Mouse (Mus musculus): ENCODE results near the gene Ksr2. TPM values are rescaled to one million over a fixed set of nuclear protein-coding genes. Genes with fewer than 3 reads are reported as not detected.
A peak's percentile ranks its signal among the peaks of the same experiment; 100 is the strongest.
"Not testable (repeated sequence)": the region's sequence is repeated elsewhere in the genome, so short reads cannot be mapped to it uniquely, and the experiment has no call there.

The Ksr2 gene
- polyA plus RNA-seq, 1 experiment from 2014 or later: 1.4 TPM

- no peak for DNase-seq (ENCODE audit: low spot score)
- Histone ChIP-seq H3K36me3 (ENCODE audit: control insufficient read depth, insufficient read depth, low read length) (no peaks in the 10 kb centered on the region), H3K27me3 (ENCODE audit: control insufficient read depth, insufficient read depth, low read length) (peaks cover 10% of the 10 kb centered on the region), H3K4me1 (ENCODE audit: control insufficient read depth, insufficient read depth, low read length) (0 out of 2 replicates have a peak, but pooled peaks cover 2% of the 10 kb centered on the region), H3K4me3 (ENCODE audit: low read depth, low read length) (no peak overlapping the region), H3K27ac (ENCODE audit: low read depth, low read length) (no peak overlapping the region), H3K9me3 (ENCODE audit: control insufficient read depth, low read length) (no peaks in the 10 kb centered on the region), H3K4me2 (ENCODE audit: low read depth) (no peak overlapping the region), H3K9ac (ENCODE audit: low read length) (no peak overlapping the region)
- WGBS: 75% methylated on average over 2 of the region's 2 CpGs
- no peak for ATAC-seq (ENCODE audit: insufficient read depth, low FRiP score, low TSS enrichment)
Measured at GRCm38 (mm10) chr5:117417442-117417841, 3.6 kb downstream of the Ksr2 start.

- not testable (repeated sequence) for H3K9ac ChIP-seq (ENCODE audit: low read length)
Measured at GRCm38 (mm10) chr5:117433501-117433900, 19.7 kb downstream of the Ksr2 start.

DNA sequence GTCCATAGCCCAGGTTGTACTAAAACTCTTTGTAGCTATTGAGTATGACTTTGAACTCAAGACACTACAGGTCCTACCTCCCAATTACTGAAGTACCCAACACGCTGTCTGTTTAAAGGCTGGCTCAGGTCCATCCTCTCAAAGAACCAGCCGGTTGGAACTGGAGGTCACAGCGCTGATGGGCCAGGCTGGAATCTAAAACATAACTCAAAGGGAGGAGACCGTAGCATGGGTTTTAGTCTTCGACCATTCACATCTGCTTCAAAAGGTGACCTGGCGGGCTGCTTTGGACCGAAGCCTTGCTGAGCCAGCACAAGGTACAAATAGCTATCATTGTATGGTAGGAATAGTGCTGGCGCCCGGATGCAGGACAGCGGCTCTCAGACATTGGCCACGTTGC is 26.5 kb downstream of the Ksr2 start:
- Histone ChIP-seq H3K4me3 (ENCODE audit: low read depth, low read length) (no peak overlapping the region), H3K27ac (ENCODE audit: low read depth, low read length) (no peak overlapping the region), H3K36me3 (ENCODE audit: control insufficient read depth, insufficient read depth, low read length) (no peaks in the 10 kb centered on the region), H3K4me1 (ENCODE audit: control insufficient read depth, insufficient read depth, low read length) (peaks cover 7% of the 10 kb centered on the region), H3K9ac (ENCODE audit: low read length) (no peak overlapping the region), H3K9me3 (ENCODE audit: control insufficient read depth, low read length) (no peaks in the 10 kb centered on the region), H3K4me2 (ENCODE audit: low read depth) (no peak overlapping the region), H3K27me3 (ENCODE audit: control insufficient read depth, insufficient read depth, low read length) (no peaks in the 10 kb centered on the region)
- WGBS: 94% methylated on average over 11 of the region's 11 CpGs
- no peak for DNase-seq (ENCODE audit: low spot score)
- ATAC-seq (ENCODE audit: insufficient read depth, low FRiP score, low TSS enrichment): no peak

More at GRCm38 (mm10) chr5:117433501-117433900, 19.7 kb downstream of the Ksr2 start:
- not testable (repeated sequence) for H3K4me2 ChIP-seq (ENCODE audit: low read depth); H3K36me3 ChIP-seq (ENCODE audit: control insufficient read depth, insufficient read depth, low read length); H3K27ac ChIP-seq (ENCODE audit: low read depth, low read length); H3K27me3 ChIP-seq (ENCODE audit: control insufficient read depth, insufficient read depth, low read length); H3K9me3 ChIP-seq (ENCODE audit: control insufficient read depth, low read length); H3K4me3 ChIP-seq (ENCODE audit: low read depth, low read length); DNase-seq (ENCODE audit: low spot score); ATAC-seq (ENCODE audit: insufficient read depth, low FRiP score, low TSS enrichment); H3K4me1 ChIP-seq (ENCODE audit: control insufficient read depth, insufficient read depth, low read length)
- 91% methylated on average over 7 of the region's 7 CpGs for WGBS

DNA sequence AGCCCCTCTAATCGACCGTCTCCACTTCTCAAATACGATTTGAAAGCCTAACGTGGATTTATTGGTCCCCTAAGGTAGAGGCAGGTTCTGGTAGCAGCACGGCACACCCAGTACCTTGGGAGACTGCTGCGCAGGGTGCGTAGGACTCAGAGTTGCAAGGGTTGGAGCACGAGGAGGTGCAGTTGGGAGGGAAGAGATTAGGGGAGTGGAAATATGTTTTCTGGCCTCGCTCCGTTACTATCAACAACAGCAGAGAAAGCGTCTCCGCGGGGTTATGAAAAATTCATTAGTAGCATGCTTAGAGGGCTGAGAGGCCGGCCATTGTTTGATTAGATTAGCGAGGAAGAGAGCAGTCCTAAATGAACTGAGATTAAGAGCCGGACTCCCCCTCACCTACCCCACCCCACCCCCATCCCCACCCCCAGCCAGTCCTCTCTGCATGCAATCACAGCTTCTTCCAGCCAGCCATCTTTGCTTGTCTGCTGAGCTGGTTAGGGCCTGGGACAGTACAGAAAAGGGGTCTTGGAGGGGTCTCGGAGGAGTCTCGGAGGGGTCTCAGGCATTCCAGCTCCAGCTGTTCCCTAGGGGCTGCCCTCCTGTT is 27.5 kb downstream of the Ksr2 start:
- WGBS: 38% methylated on average over 18 of the region's 18 CpGs
- Histone ChIP-seq H3K9me3 (ENCODE audit: control insufficient read depth, low read length) (no peaks in the 10 kb centered on the region), H3K9ac (ENCODE audit: low read length) (peak overlapping the region; percentile 22; the same call in 1 of the 2 replicates), H3K4me2 (ENCODE audit: low read depth) (no peak overlapping the region), H3K27me3 (ENCODE audit: control insufficient read depth, insufficient read depth, low read length) (no peaks in the 10 kb centered on the region), H3K4me1 (ENCODE audit: control insufficient read depth, insufficient read depth, low read length) (peaks cover 7% of the 10 kb centered on the region), H3K36me3 (ENCODE audit: control insufficient read depth, insufficient read depth, low read length) (no peaks in the 10 kb centered on the region), H3K4me3 (ENCODE audit: low read depth, low read length) (no peak overlapping the region), H3K27ac (ENCODE audit: low read depth, low read length) (peak overlapping the region; percentile 64)
- DNase-seq (ENCODE audit: low spot score): peak; percentile 39
- no peak for ATAC-seq (ENCODE audit: insufficient read depth, low FRiP score, low TSS enrichment)

DNA sequence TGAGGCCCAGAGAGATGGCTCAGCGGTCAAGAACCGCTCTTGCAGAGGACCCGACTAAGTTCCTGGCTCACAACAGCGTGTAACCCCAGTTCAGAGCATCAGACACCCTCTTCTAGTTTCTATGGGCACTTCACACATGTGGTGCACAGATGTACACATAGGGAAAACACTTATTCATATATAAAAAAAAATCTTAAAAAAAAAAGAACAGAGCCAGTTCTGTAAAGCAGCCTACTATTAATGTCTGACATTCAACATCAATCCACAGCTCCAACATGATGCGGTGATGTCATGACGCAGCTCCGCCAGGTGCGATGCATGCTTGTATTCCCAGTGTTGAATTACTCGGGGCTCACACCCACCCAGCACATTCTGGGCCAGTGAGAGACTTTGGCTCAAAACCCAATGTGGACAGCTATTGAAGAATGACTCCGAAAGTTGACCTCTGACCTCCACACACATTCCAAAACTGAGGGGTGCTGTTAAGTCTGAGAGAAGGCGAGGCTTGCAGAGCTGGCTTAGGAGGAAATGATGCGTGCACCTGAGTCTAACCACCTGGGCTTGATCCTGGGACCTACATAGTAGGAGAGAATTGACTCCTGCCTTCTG is 28.5 kb downstream of the Ksr2 start:
- ATAC-seq (ENCODE audit: insufficient read depth, low FRiP score, low TSS enrichment) (no peak), DNase-seq (ENCODE audit: low spot score) (no peak)
- Histone ChIP-seq H3K4me1 (ENCODE audit: control insufficient read depth, insufficient read depth, low read length) (peaks cover 7% of the 10 kb centered on the region), H3K36me3 (ENCODE audit: control insufficient read depth, insufficient read depth, low read length) (no peaks in the 10 kb centered on the region), H3K4me2 (ENCODE audit: low read depth) (no peak overlapping the region), H3K9me3 (ENCODE audit: control insufficient read depth, low read length) (no peaks in the 10 kb centered on the region), H3K27ac (ENCODE audit: low read depth, low read length) (peak overlapping the region; percentile 64), H3K4me3 (ENCODE audit: low read depth, low read length) (no peak overlapping the region), H3K9ac (ENCODE audit: low read length) (no peak overlapping the region), H3K27me3 (ENCODE audit: control insufficient read depth, insufficient read depth, low read length) (no peaks in the 10 kb centered on the region)
- whole genome bisulfite sequencing: 81% methylated on average over 12 of the region's 12 CpGs

- H3K4me3 ChIP-seq (ENCODE audit: low read depth, low read length): no peak overlapping the region
- ATAC-seq (ENCODE audit: insufficient read depth, low FRiP score, low TSS enrichment): no peak
- H3K27me3 ChIP-seq (ENCODE audit: control insufficient read depth, insufficient read depth, low read length): no peaks in the 10 kb centered on the region
- no peaks in the 10 kb centered on the region for H3K36me3 ChIP-seq (ENCODE audit: control insufficient read depth, insufficient read depth, low read length)
- H3K4me1 ChIP-seq (ENCODE audit: control insufficient read depth, insufficient read depth, low read length): peaks cover 7% of the 10 kb centered on the region
- no peak overlapping the region for H3K4me2 ChIP-seq (ENCODE audit: low read depth)
- WGBS: 93% methylated on average over 4 of the region's 4 CpGs
- no peak overlapping the region for H3K9ac ChIP-seq (ENCODE audit: low read length)
- no peaks in the 10 kb centered on the region for H3K9me3 ChIP-seq (ENCODE audit: control insufficient read depth, low read length)
- no peak for DNase-seq (ENCODE audit: low spot score)
- no peak overlapping the region for H3K27ac ChIP-seq (ENCODE audit: low read depth, low read length)
Measured at GRCm38 (mm10) chr5:117443141-117443540, 29.3 kb downstream of the Ksr2 start.

DNA sequence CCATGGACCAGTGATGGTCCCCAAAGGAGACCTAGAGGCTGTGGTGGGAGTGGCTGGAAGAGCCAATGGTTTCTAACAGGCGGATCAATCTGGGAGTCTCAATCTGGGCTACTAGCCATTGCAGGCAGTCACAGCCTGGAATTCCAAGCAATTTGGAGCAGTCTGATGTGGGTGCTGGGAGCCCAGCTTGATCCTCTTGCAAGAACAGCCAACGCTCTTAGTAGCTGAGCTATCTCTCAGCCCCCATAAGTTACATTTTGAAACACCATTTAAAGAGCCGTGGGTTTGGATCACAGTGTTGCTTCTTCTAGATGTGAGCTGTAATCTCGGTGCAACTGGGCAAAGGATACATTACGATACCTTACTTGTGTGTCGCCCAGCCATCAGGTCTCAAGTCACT is 30.1 kb downstream of the Ksr2 start:
- H3K4me2 ChIP-seq (ENCODE audit: low read depth): no peak overlapping the region
- DNase-seq (ENCODE audit: low spot score): no peak
- H3K27ac ChIP-seq (ENCODE audit: low read depth, low read length): no peak overlapping the region
- H3K36me3 ChIP-seq (ENCODE audit: control insufficient read depth, insufficient read depth, low read length): no peaks in the 10 kb centered on the region
- H3K4me3 ChIP-seq (ENCODE audit: low read depth, low read length): no peak overlapping the region
- ATAC-seq (ENCODE audit: insufficient read depth, low FRiP score, low TSS enrichment): no peak
- H3K27me3 ChIP-seq (ENCODE audit: control insufficient read depth, insufficient read depth, low read length): no peaks in the 10 kb centered on the region
- no peaks in the 10 kb centered on the region for H3K9me3 ChIP-seq (ENCODE audit: control insufficient read depth, low read length)
- H3K9ac ChIP-seq (ENCODE audit: low read length): no peak overlapping the region
- WGBS: 91% methylated on average over 6 of the region's 6 CpGs
- H3K4me1 ChIP-seq (ENCODE audit: control insufficient read depth, insufficient read depth, low read length): peaks cover 7% of the 10 kb centered on the region

- Histone ChIP-seq H3K9me3 (ENCODE audit: control insufficient read depth, low read length) (no peaks in the 10 kb centered on the region), H3K27ac (ENCODE audit: low read depth, low read length) (no peak overlapping the region), H3K4me3 (ENCODE audit: low read depth, low read length) (no peak overlapping the region), H3K9ac (ENCODE audit: low read length) (no peak overlapping the region), H3K36me3 (ENCODE audit: control insufficient read depth, insufficient read depth, low read length) (no peaks in the 10 kb centered on the region), H3K4me1 (ENCODE audit: control insufficient read depth, insufficient read depth, low read length) (no peaks in the 10 kb centered on the region), H3K27me3 (ENCODE audit: control insufficient read depth, insufficient read depth, low read length) (no peaks in the 10 kb centered on the region), H3K4me2 (ENCODE audit: low read depth) (no peak overlapping the region)
- ATAC-seq (ENCODE audit: insufficient read depth, low FRiP score, low TSS enrichment) (no peak), DNase-seq (ENCODE audit: low spot score) (no peak)
- 42% methylated on average over 6 of the region's 6 CpGs for WGBS
Measured at GRCm38 (mm10) chr5:117447698-117448097, 33.9 kb downstream of the Ksr2 start.

DNA sequence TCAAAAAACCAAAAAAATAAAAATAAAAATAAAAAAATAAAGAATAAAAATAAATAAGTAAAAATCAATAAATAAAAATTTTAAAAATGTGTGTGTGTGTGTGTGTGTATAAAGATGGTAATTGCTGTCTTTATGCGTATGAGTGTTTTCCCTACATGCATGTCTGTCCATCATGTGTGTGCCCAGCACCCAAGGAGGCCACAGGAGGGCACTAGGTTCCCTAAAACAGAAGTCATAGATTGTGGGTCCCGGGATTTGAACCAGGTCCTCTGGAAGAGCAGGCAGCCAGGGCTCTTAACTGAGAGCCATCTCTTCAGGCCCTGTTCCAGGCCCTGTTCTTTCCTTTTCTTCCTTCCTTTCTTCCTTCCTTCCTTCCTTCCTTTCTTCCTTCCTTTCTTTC is 38.2 kb downstream of the Ksr2 start:
- WGBS: 82% methylated on average over 2 of the region's 2 CpGs
- no peaks in the 10 kb centered on the region for H3K36me3 ChIP-seq (ENCODE audit: control insufficient read depth, insufficient read depth, low read length)
- no peak overlapping the region for H3K4me2 ChIP-seq (ENCODE audit: low read depth)
- H3K4me3 ChIP-seq (ENCODE audit: low read depth, low read length): no peak overlapping the region
- DNase-seq (ENCODE audit: low spot score): no peak
- no peaks in the 10 kb centered on the region for H3K9me3 ChIP-seq (ENCODE audit: control insufficient read depth, low read length)
- no peak overlapping the region for H3K9ac ChIP-seq (ENCODE audit: low read length)
- no peak for ATAC-seq (ENCODE audit: insufficient read depth, low FRiP score, low TSS enrichment)
- H3K4me1 ChIP-seq (ENCODE audit: control insufficient read depth, insufficient read depth, low read length): no peaks in the 10 kb centered on the region
- H3K27me3 ChIP-seq (ENCODE audit: control insufficient read depth, insufficient read depth, low read length): no peaks in the 10 kb centered on the region
- no peak overlapping the region for H3K27ac ChIP-seq (ENCODE audit: low read depth, low read length)
